Mouse (Mus musculus): ENCODE data around the gene Mettl14. TPM values are rescaled to one million over a fixed set of nuclear protein-coding genes. Genes with fewer than 3 reads are reported as not detected.

Mettl14 gene
- polyA plus RNA-seq (2017; shearing (Covaris generic)) = 23.9 TPM

GRCm38 (mm10) chr3:123385486-123386156, at the start of gene Mettl14:
Gene Mettl14 (minus strand): TSS chr3:123386108.

Other genes with a start within 250 kb of the Mettl14 start
- not detected for gene Synpo2, start 150.0 kb downstream of the Mettl14 start, polyA plus RNA-seq (2017; shearing (Covaris generic))
- gene Sec24d, start 118.7 kb downstream of the Mettl14 start, polyA plus RNA-seq (2017; shearing (Covaris generic)) = 35.3 TPM
- gene Prss12, start 60.8 kb upstream of the Mettl14 start, polyA plus RNA-seq (2017; shearing (Covaris generic)) = 36.1 TPM

Data from effector memory CD4-positive, alpha-beta T cell, adult 5 months (primary cell).